Mouse (Mus musculus) hindbrain, postnatal 0 days (tissue): Measurements from ENCODE around the gene Mt4. TPM values are rescaled to one million over a fixed set of nuclear protein-coding genes. Genes with fewer than 3 reads are reported as not detected.

Experiments used
- ATAC-seq: fragments of 200-750 bp; cut with Nextera tagmentation; 2 replicates; pipeline ENCODE4 v1.8.0; 2017; ENCODE audit warnings: mild to moderate bottlenecking, moderate TSS enrichment, moderate library complexity
- DNase-seq: peaks from one replicate; pipeline ENCODE4 v3.0.0-alpha.2; 2015; ENCODE audit warnings: low spot score
- H3K27ac ChIP-seq: fragments of 300-500 bp; sonication (generic); 2 replicates; pipeline ENCODE4 v1.5.1; 2014; ENCODE audit warnings: mild to moderate bottlenecking
- H3K27me3 ChIP-seq: fragments of 300-500 bp; sonication (generic); 2 replicates; pipeline ENCODE4 v1.6.1; 2014; ENCODE audit warnings: low read length, mixed read lengths; ENCODE audit not compliant: insufficient read depth
- H3K36me3 ChIP-seq: fragments of 300-500 bp; sonication (generic); 2 replicates; pipeline ENCODE4 v1.6.1; 2014; ENCODE audit warnings: low read length, mixed read lengths; ENCODE audit not compliant: insufficient read depth
- H3K4me1 ChIP-seq: fragments of 300-500 bp; sonication (generic); 2 replicates; pipeline ENCODE4 v1.6.1; 2014; ENCODE audit warnings: antibody characterized with exemption, low read length, mixed read lengths; ENCODE audit not compliant: insufficient read depth
- H3K4me2 ChIP-seq: fragments of 300-500 bp; sonication (generic); 2 replicates; pipeline ENCODE4 v1.6.1; 2014; ENCODE audit warnings: low read depth, mild to moderate bottlenecking, low read length, moderate library complexity, mixed read lengths
- H3K4me3 ChIP-seq: fragments of 300-500 bp; sonication (generic); 2 replicates; pipeline ENCODE4 v1.5.1; 2014; ENCODE audit warnings: low read length
- H3K9ac ChIP-seq: fragments of 300-500 bp; sonication (generic); replicated peaks from 2 replicates; pipeline ENCODE4 v1.6.1; 2014; ENCODE audit warnings: mild to moderate bottlenecking, low read length, moderate library complexity, mixed read lengths
- H3K9me3 ChIP-seq: fragments of 300-500 bp; sonication (generic); 2 replicates; pipeline ENCODE4 v1.6.1; 2016; ENCODE audit warnings: low read length, mixed read lengths
- CTCF ChIP-seq: IDR thresholded peaks from 2 replicates; pipeline ENCODE4 v1.5.1; 2016; ENCODE audit warnings: antibody characterized with exemption, control low read depth, low read depth
- WGBS: fragments of 180-500 bp; shearing (Covaris S2); extraction: QIAGEN DNeasy Blood & Tissue Kit; methylation state at CpG from one replicate; pipeline ENCODE4 v1.1.7; 2014; 5-methylcytosine and 5-hydroxymethylcytosine counted together
- polyA plus RNA-seq: library from polyadenylated mRNA; unstranded; fragments of >200 nt; fragmentation: Nextera tagmentation; extraction: Ambion mirVana; gene quantifications from 2 replicates; pipeline ENCODE4 v1.2.1, GENCODE M21; 2015
- total RNA-seq: library from RNA; depleted of rRNA; stranded (reverse); fragments of >200 nt; gene quantifications from 2 replicates; pipeline ENCODE4 v1.2.3, GENCODE M21; 2014; rRNA removed

Gene Mt4
- total RNA-seq = not detected in 2 replicates
- polyA plus RNA-seq = not detected in 2 replicates

- DNase-seq (no peak), ATAC-seq (no peak)
- no peak for TF ChIP-seq CTCF
- no peaks in the 10 kb centered on the region for H3K27me3 ChIP-seq
- 61% methylated on average over 6 of the region's 6 CpGs for WGBS
- H3K4me3 ChIP-seq = no peak within 1 kb of the TSS
- H3K9me3 ChIP-seq = no peaks in the 10 kb centered on the region
- H3K4me1 ChIP-seq = no peaks in the 10 kb centered on the region
- H3K9ac ChIP-seq = no peak within 1 kb of the TSS
- H3K4me2 ChIP-seq = no peak within 1 kb of the TSS
- H3K27ac ChIP-seq = no peak within 1 kb of the TSS
- no peaks in the 10 kb centered on the region for H3K36me3 ChIP-seq
These were observed at the start of gene Mt4 for GRCm38 (mm10) chr8:94136933-94137332. TSS of gene Mt4 (plus strand) at chr8:94137197.

GRCm38 (mm10) chr8:94087964-94088363, 49.0 kb upstream of the Mt4 start:
- H3K27ac ChIP-seq = no peak overlapping the region
- DNase-seq (no peak), ATAC-seq (no peak)
- H3K36me3 ChIP-seq = peaks cover 11% of the 10 kb centered on the region; the same call in 1 of the 2 replicates
- H3K9me3 ChIP-seq = no peaks in the 10 kb centered on the region
- H3K4me1 ChIP-seq = no peaks in the 10 kb centered on the region
- WGBS = 81% methylated on average over 9 of the region's 9 CpGs
- H3K9ac ChIP-seq = no peak overlapping the region
- H3K4me3 ChIP-seq = no peak overlapping the region
- H3K27me3 ChIP-seq = no peaks in the 10 kb centered on the region
- no peak overlapping the region for H3K4me2 ChIP-seq
- no peak for TF ChIP-seq CTCF

- WGBS = 64% methylated on average over 6 of the region's 6 CpGs
- no peak for DNase-seq
- no peak for TF ChIP-seq CTCF
These were observed 47.3 kb upstream of the Mt4 start for GRCm38 (mm10) chr8:94089715-94090114.

GRCm38 (mm10) chr8:94092848-94093247, 44.1 kb upstream of the Mt4 start:
- ATAC-seq (no peak), DNase-seq (no peak)
- no peak for TF ChIP-seq CTCF

More at GRCm38 (mm10) chr8:94089715-94090114, 47.3 kb upstream of the Mt4 start:
- no peak overlapping the region for H3K9ac ChIP-seq
- H3K4me1 ChIP-seq = no peaks in the 10 kb centered on the region
- ATAC-seq = no peak
- H3K36me3 ChIP-seq = peaks cover 11% of the 10 kb centered on the region; the same call in 1 of the 2 replicates
- no peak overlapping the region for H3K27ac ChIP-seq
- no peak overlapping the region for H3K4me2 ChIP-seq
- no peaks in the 10 kb centered on the region for H3K9me3 ChIP-seq
- no peaks in the 10 kb centered on the region for H3K27me3 ChIP-seq
- no peak overlapping the region for H3K4me3 ChIP-seq

GRCm38 (mm10) chr8:94094281-94094680, 42.7 kb upstream of the Mt4 start:
- Histone ChIP-seq H3K4me2 (no peak overlapping the region), H3K4me3 (no peak overlapping the region), H3K27ac (no peak overlapping the region), H3K27me3 (no peaks in the 10 kb centered on the region), H3K4me1 (peaks cover 5% of the 10 kb centered on the region; the same call in 1 of the 2 replicates), H3K9me3 (no peaks in the 10 kb centered on the region), H3K36me3 (no peaks in the 10 kb centered on the region), H3K9ac (no peak overlapping the region)
- WGBS = 83% methylated on average over 6 of the region's 6 CpGs
- TF ChIP-seq CTCF = peak; percentile 33
- ATAC-seq (no peak), DNase-seq (no peak)

More at GRCm38 (mm10) chr8:94092848-94093247, 44.1 kb upstream of the Mt4 start:
- Histone ChIP-seq H3K4me1 (no peaks in the 10 kb centered on the region), H3K9me3 (no peaks in the 10 kb centered on the region), H3K27ac (no peak overlapping the region), H3K36me3 (no peaks in the 10 kb centered on the region; the same call in 1 of the 2 replicates), H3K9ac (no peak overlapping the region), H3K4me2 (no peak overlapping the region), H3K4me3 (no peak overlapping the region), H3K27me3 (no peaks in the 10 kb centered on the region)
- 86% methylated on average over 9 of the region's 9 CpGs for WGBS

- no peaks in the 10 kb centered on the region for H3K9me3 ChIP-seq
- H3K27ac ChIP-seq = peak within 1 kb of the TSS; percentile 98
- H3K4me2 ChIP-seq = peak within 1 kb of the TSS; percentile 64
- H3K9ac ChIP-seq = peak within 1 kb of the TSS; percentile 63
- H3K27me3 ChIP-seq = no peaks in the 10 kb centered on the region
- DNase-seq (peak; percentile 100), ATAC-seq (peak; percentile 99)
- 1% methylated on average over 61 of the region's 61 CpGs for WGBS
- peak within 1 kb of the TSS; percentile 61 for H3K4me3 ChIP-seq
- TF ChIP-seq CTCF = peak; percentile 74
- no peaks in the 10 kb centered on the region for H3K36me3 ChIP-seq
- peaks cover 5% of the 10 kb centered on the region; the same call in 1 of the 2 replicates for H3K4me1 ChIP-seq
These were observed 38.7 kb upstream of the Mt4 start, which contains the start of gene Bbs2 for GRCm38 (mm10) chr8:94098081-94098974. TSS of gene Bbs2 (minus strand) at chr8:94098928.
